Mouse (Mus musculus) ES-Bruce4 (cell line): ENCODE measurements at regions not wholly inside any gene's neighbourhood (a gene's known extent, or its start where the extent isn't known, plus 50 kb on each side); places are given as distances from the start of the nearest gene placed in this dataset.

Source experiments
- H3K27ac ChIP-seq: 2 replicates; pipeline ENCODE4 v1.5.1; 2012; ENCODE audit warnings: low read length, inconsistent platforms; ENCODE audit not compliant: insufficient read depth
- H3K27me3 ChIP-seq: 2 replicates; pipeline ENCODE4 v1.6.1; 2012; ENCODE audit warnings: mild to moderate bottlenecking, low read length, inconsistent platforms; ENCODE audit not compliant: control insufficient read depth, poor library complexity, insufficient read depth, severe bottlenecking
- H3K36me3 ChIP-seq: 2 replicates; pipeline ENCODE4 v1.6.1; 2012; ENCODE audit warnings: inconsistent platforms, mild to moderate bottlenecking, low read length, moderate library complexity; ENCODE audit not compliant: control insufficient read depth, poor library complexity, insufficient read depth, severe bottlenecking
- H3K4me1 ChIP-seq: one replicate; pipeline ENCODE4 v1.8.1; 2011; ENCODE audit warnings: low read length; ENCODE audit not compliant: control insufficient read depth, insufficient read depth
- H3K4me3 ChIP-seq: 2 replicates; pipeline ENCODE4 v1.5.1; 2011; ENCODE audit warnings: low read depth, mild to moderate bottlenecking, low read length
- H3K9ac ChIP-seq: 2 replicates; pipeline ENCODE4 v1.6.1; 2012; ENCODE audit warnings: low read depth, mild to moderate bottlenecking, inconsistent platforms; ENCODE audit not compliant: poor library complexity, severe bottlenecking
- H3K9me3 ChIP-seq: replicated peaks from 2 replicates; pipeline ENCODE4 v1.6.1; 2012; ENCODE audit warnings: mild to moderate bottlenecking, low read length, inconsistent platforms; ENCODE audit not compliant: control insufficient read depth, poor library complexity, insufficient read depth, severe bottlenecking
- CTCF ChIP-seq: IDR thresholded peaks from one replicate; pipeline ENCODE4 v1.8.1; 2011; ENCODE audit warnings: low read depth, low read length
- EP300 ChIP-seq: IDR thresholded peaks from 2 replicates; pipeline ENCODE4 v1.6.1; 2011; ENCODE audit warnings: low read depth, low read length; ENCODE audit not compliant: insufficient read depth
- POLR2A ChIP-seq: IDR thresholded peaks from one replicate; pipeline ENCODE4 v1.8.1; 2011; ENCODE audit warnings: low read length; ENCODE audit not compliant: insufficient read depth

DNA sequence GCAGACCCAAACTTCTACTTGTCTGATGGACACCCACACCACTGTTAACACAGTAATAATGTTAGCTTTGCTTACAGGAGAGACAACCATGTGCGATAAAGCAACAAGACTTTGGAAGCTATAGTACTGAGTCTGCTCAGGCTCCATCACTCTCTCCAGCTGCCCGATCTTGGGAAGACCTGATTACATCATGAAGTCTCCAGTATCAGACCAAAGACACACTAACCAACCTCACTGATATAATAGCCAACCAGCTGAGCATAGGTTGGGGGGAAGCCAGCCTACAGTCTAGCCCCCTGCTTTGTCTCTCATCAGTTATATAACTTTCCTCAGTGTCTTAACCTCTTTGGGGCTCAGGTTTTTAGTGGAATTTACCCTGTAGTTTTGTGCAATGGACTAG is 51.9 kb upstream of the Cdyl start:
- no peak overlapping the region for H3K4me3 ChIP-seq
- no peaks in the 10 kb centered on the region for H3K4me1 ChIP-seq
- no peak overlapping the region for H3K27ac ChIP-seq
- H3K36me3 ChIP-seq: no peaks in the 10 kb centered on the region
- TF ChIP-seq POLR2A (no peak), CTCF (no peak), EP300 (no peak)
- H3K27me3 ChIP-seq: no peaks in the 10 kb centered on the region
- no peaks in the 10 kb centered on the region for H3K9me3 ChIP-seq
- H3K9ac ChIP-seq: no peak overlapping the region
